Mouse (Mus musculus): ENCODE results near the gene Fbxl15.
A peak's percentile ranks its signal among the peaks of the same experiment; 100 is the strongest.

DNA sequence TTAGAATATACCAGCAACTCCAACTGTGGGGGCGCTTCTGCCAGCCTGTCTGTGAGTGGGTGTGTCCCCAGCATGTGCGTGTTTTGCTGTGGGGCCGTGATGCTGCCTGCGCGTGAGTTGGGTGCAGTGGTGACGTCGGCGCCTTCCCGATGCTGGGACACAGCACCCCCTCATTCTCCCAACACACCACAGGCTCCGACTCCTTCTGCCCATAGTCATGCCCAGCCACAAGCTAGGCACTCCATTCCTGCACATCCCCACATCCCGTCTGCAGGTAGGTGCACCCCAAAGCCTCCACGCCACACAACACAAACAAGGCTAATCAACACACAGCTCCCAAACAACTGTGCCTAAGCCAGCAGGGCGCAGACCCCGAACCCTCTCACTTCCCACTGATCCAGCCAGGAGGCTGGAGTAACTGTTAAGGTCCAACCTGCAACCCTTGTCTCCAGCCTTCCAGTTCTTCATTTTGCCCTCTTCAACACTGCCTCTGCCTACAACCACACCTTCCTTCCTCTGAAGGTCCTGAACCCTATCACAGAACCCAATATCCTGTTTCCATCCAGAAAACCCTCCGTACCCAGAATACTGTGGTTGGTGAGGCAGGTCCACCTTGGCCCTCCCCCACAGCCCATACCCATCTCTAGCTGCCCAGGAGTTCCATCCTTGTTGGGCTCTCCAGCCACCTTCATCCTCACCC is 11.0 kb upstream of the Fbxl15 start:
- TF ChIP-seq CTCF (IDR thresholded peaks at IDR 0.05; ENCODE audit: insufficient read depth, low read depth, low read length): no peak
- TF ChIP-seq POLR2A (IDR thresholded peaks at IDR 0.05; ENCODE audit: insufficient read depth, low read depth, low read length): 0 out of 2 replicates have a peak, but pooled peaks have one; percentile 22

Data from olfactory bulb, adult 2 months (tissue).